ENCODE assay signal across 7 mouse cellular contexts in genomic region chr11:98026570-98027296, GRCm38 (mm10). TPM values are rescaled to one million over a fixed set of nuclear protein-coding genes. Genes with fewer than 3 reads are reported as not detected.
DNase-seq lines count a peak whose midpoint lies in the region; ATAC-seq lines count a peak whose summit lies in the region.

Rpl19 (plus strand) TSS chr11:98026710.

- intact Hi-C loops in gastrocnemius, postnatal 36 days (cut with DNase I): no loop called here
- intact Hi-C loops in left cerebral cortex, postnatal 25 days (cut with DNase I): loop anchor here (5.0 kb wide), 1 partner anchor 121 kb away; no protein-coding TSS in a partner anchor

- H3K9ac ChIP-seq in intestine, embryonic 15.5 days: peak within 1 kb of the TSS; percentile 100

- H3K27me3 ChIP-seq in intestine, embryonic 15.5 days (replicated peaks): no peaks in the 10 kb centered on the region
- H3K27me3 ChIP-seq in midbrain, embryonic 10.5 days (ENCODE audit: low read depth, poor library complexity, severe bottlenecking): 0 out of 2 replicates have a peak, but pooled peaks cover 3% of the 10 kb centered on the region

- DNase-seq in adrenal gland, adult 18-20 months (ENCODE audit: low spot score in 2 of 2): peak; percentile 91
- peak; percentile 94 for DNase-seq in embryo, embryonic 11 days
- peak; percentile 89 to 91 for DNase-seq in gastrocnemius, postnatal 36 days
- DNase-seq in left cerebral cortex, postnatal 25 days (ENCODE audit: low spot score in 2 of 2): peak; percentile 93 to 95
- peak; percentile 93 for DNase-seq in midbrain, embryonic 10.5 days (ENCODE audit: low spot score)
- DNase-seq in right cerebral cortex, postnatal 4 days: peak; percentile 93

- peak within 1 kb of the TSS; percentile 89 for H3K27ac ChIP-seq in intestine, embryonic 15.5 days
- peak within 1 kb of the TSS; percentile 99 for H3K27ac ChIP-seq in midbrain, embryonic 10.5 days (replicated peaks)

- H3K4me3 ChIP-seq in intestine, embryonic 15.5 days (replicated peaks): peak within 1 kb of the TSS; percentile 99
- peak within 1 kb of the TSS; percentile 99 for H3K4me3 ChIP-seq in midbrain, embryonic 10.5 days

- WGBS in intestine, embryonic 15.5 days: under 1% methylated on average over 69 of the region's 69 CpGs
- under 1% methylated on average over 69 of the region's 69 CpGs for WGBS in midbrain, embryonic 10.5 days

- peaks cover 19% of the 10 kb centered on the region for H3K4me1 ChIP-seq in intestine, embryonic 15.5 days (replicated peaks)
- H3K4me1 ChIP-seq in midbrain, embryonic 10.5 days: peaks cover 45% of the 10 kb centered on the region

- peak within 1 kb of the TSS; percentile 73 for H3K4me2 ChIP-seq in intestine, embryonic 15.5 days (replicated peaks)

- H3K9me3 ChIP-seq in intestine, embryonic 15.5 days: no peaks in the 10 kb centered on the region
- H3K9me3 ChIP-seq in midbrain, embryonic 10.5 days (replicated peaks): no peaks in the 10 kb centered on the region

- ATAC-seq in intestine, embryonic 15.5 days: peak; percentile 86

- peaks cover 19% of the 10 kb centered on the region for H3K36me3 ChIP-seq in intestine, embryonic 15.5 days
- H3K36me3 ChIP-seq in midbrain, embryonic 10.5 days: peaks cover 39% of the 10 kb centered on the region

RNA-seq across cellular contexts. Expression of gene Rpl19, which starts in this region (rescaled TPM):
- 1,000 to 10,000 TPM; 1,100 to 1,184 TPM for total RNA-seq in adrenal gland, adult 18-20 months (2021)
- 100 to 1,000 TPM; 368 to 452 TPM for total RNA-seq in gastrocnemius, postnatal 36 days (2021)
- polyA plus RNA-seq in intestine, embryonic 15.5 days (2015; fragmentation: Nextera tagmentation; extraction: Ambion mirVana): 1,063 and 1,131 TPM in 2 replicates
- 100 to 1,000 TPM; 560 to 589 TPM for total RNA-seq in left cerebral cortex, postnatal 25 days (2021)
- 976 and 1,159 TPM in 2 replicates for polyA plus RNA-seq in midbrain, embryonic 10.5 days (2016; fragmentation: Nextera tagmentation; extraction: Ambion mirVana)

Comparison
In these comparisons a context has a peak if more than half of its experiments do, and no peak if none do; other contexts are left out.
1. Peak in every context shown above with its lines: DNase-seq, ATAC-seq, H3K4me3 ChIP-seq and H3K27ac ChIP-seq.